Mouse (Mus musculus) brain, embryonic 14.5 days (tissue): ENCODE data around the gene Aen. TPM values are rescaled to one million over a fixed set of nuclear protein-coding genes. Genes with fewer than 3 reads are reported as not detected.

Experiments used
- DNase-seq: peaks from one replicate; pipeline ENCODE4 v3.0.0-alpha.2; 2011; ENCODE audit warnings: low read depth
- CTCF ChIP-seq: fragments of 200-500 bp; IDR thresholded peaks from 2 replicates; pipeline ENCODE4 v1.5.1; 2012; ENCODE audit warnings: inconsistent platforms, mild to moderate bottlenecking, moderate library complexity, borderline replicate concordance; ENCODE audit not compliant: insufficient read depth, insufficient read length; ENCODE audit errors: extremely low read depth
- POLR2A ChIP-seq: fragments of 200-500 bp; IDR thresholded peaks from 2 replicates; pipeline ENCODE4 v1.6.1; 2012; ENCODE audit warnings: mild to moderate bottlenecking, inconsistent platforms, borderline replicate concordance; ENCODE audit not compliant: poor library complexity, insufficient read depth, insufficient read length, severe bottlenecking; ENCODE audit errors: extremely low read depth
- polyA plus RNA-seq: library from polyadenylated mRNA; depleted of rRNA; stranded (reverse); fragments of >200 nt; gene quantifications from 2 replicates; pipeline ENCODE4 v1.2.3, GENCODE M21; 2012

Aen gene
- polyA plus RNA-seq, 1 experiment: 34.7 TPM

DNA sequence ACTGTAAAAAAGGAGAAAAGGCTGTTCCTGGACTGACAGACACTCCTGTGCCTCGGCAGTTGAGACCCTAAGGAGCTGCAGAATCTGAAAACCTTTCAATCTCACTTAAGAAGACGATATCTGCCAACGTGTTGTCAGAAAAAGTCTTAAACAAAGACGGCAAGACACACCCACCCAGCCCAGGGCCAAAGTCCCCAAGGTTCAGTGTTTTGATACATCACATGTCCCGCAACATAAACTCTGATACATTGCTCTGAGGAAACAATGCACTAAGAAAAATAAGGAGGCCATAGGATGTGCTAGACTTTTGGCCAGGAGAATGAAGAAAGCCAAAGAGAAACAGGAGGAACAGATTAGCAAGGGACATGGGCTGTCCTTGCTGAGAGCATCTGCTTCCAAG, 22.8 kb upstream of the Aen start:
- DNase-seq: no peak
- TF ChIP-seq CTCF (no peak), POLR2A (no peak)

DNA sequence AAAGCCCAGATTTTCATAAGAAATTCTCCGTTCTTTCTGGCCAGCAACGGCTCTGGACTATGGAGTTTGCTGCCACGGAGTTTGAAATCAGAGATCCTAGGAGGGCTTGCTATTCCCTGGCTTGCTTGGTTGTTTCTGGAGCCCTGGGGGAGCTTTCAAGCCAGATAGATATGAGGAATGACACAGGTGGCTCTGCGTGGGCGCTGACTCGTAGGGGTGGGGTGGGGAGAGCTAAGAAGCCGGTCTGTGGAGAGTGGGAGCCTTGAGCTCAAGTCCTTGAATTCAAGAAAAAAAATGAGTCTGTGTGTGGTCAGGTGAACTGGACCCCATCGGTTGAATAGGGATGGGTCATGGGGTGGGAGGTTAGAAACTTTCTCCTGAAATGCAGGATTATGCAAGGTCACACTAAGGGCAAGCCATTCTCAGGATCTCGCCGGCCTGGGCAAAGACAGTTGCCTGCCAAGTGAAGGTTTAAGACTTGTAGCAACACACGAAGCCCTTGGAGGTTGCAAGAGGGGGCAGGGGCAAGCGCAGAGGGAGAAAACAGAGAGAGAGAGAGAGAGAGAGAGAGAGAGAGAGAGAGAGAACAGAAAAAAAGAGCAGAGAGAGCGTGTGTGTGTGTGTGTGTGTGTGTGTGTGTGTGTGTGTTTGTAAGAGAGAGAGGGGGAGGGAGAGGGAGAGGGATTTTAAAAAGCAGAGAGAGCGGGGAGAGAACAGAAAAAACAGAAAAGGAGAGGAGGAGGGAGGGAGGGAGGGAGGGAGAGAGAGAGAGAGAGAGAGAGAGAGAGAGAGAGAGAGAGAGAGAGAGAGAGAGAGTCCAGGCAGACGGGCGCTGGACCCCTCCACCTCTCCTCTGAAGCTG, 13.8 kb upstream of the Aen start:
- TF ChIP-seq POLR2A (no peak), CTCF (no peak)

DNA sequence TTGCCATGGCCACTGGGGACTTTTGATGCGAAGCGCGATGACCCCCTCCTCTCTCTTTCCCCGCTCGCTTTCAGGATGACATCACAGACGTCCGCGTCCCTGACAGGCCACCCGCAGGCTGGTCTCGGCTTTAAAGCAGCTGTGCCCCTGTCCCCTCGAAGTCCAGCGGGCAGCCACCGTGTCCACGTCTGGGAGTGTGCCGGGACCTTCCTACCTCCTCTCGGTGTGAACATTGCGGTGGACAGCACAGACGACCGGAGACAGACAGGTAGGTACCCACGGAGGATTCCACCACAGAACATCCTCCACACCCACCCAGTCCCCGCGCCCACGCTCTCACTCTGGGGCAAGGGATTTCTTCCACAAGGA, 13.2 kb upstream of the Aen start:
- DNase-seq: peak; percentile 94
- TF ChIP-seq CTCF (no peak), POLR2A (no peak)

More for the DNA sequence above, 13.8 kb upstream of the Aen start:
- no peak for DNase-seq

DNA sequence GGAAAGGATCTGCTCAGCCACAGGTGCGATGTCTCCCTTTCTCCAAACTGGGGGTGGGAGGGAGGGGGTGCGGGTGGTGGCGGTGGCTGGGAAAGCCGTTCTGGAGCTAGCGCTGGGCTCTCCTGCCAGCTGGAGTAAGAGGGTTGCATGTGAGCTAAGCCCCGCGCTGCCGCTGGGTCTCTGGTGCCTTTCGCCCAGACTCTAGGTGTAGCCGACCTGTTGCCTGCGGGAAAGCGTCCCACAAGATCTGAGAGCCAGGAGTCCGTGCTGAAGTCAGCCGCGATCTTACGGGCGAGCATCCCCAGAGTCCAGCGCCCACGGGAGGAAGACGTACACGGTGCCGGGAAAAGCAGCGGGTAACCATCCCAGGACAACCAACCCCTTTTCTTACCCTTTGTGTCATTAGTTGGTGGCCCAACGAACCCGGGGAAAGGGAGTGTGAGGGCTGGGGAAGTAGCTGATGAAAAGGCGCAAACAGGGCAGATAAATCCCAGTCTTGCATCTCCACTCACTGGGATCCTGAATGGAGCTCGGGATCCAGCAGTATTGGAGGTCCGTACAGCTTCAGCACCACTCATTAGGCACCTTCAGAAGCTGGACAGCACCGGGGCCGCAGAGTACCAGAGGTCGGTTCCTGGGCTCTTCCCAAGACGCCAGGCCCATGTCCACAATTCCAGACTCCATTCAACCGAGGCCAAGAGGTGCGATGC, 12.5 kb upstream of the Aen start:
- TF ChIP-seq POLR2A (no peak), CTCF (no peak)
- DNase-seq: peak; percentile 54

DNA sequence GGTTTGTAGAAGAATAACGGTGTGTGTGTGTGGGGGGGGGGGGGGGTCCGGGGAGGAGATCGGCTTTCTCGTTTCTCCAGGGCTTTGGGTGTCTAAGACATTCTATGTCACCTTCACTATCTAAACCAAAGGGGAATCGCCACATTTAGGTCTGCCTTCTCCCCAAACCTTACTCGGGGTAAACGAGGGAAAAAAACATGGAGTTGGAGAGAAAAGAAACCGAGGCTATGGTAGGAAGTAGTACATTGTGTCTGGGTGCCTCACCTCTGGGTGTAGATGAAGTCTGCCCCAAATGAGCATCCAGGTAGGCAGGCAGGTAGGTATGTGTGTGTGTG, 12.0 kb upstream of the Aen start:
- TF ChIP-seq CTCF (no peak), POLR2A (no peak)
- DNase-seq: peak; percentile 45

DNA sequence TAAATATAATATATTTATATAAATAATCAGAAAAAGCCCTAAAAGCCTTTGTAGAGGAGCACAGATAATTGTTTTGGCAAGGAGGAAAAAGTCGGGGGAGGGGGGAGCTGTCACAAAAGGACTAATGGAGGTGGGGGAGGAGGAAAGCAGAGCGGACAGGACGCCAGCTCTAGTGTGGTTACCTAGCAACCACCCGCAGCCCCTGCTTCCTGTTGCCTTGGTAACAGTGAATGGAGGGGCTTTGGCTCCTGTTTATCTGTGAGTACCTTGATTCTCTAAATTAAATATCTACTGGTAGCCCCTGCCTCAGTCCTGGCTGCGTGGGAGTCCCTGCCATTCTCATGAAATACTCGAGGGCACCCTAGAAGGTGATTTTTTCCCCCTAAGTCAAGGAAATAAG, 11.5 kb upstream of the Aen start:
- no peak for TF ChIP-seq CTCF
- TF ChIP-seq POLR2A: no peak
- peak; percentile 97 for DNase-seq

DNA sequence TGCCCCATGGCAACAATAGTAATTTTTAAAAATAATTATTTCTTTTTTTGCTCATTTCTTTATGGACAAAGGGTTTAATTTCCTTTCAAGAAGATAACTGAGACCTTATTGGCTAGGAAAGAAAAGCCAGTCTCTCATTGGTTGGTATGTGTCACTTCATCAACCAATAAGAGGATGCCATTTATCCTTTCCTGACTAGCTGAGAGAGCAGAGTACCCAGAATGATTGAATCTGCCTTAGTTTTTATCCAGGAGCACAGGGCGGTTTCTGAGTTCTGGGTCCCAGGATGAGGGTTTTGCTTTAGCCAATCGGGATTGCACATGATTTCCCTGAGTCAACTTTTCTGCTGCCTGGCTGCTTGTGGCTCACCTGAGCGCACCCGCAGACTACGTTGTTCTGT, 10.2 kb upstream of the Aen start:
- TF ChIP-seq CTCF: no peak
- TF ChIP-seq POLR2A: no peak
- DNase-seq: peak; percentile 80

DNA sequence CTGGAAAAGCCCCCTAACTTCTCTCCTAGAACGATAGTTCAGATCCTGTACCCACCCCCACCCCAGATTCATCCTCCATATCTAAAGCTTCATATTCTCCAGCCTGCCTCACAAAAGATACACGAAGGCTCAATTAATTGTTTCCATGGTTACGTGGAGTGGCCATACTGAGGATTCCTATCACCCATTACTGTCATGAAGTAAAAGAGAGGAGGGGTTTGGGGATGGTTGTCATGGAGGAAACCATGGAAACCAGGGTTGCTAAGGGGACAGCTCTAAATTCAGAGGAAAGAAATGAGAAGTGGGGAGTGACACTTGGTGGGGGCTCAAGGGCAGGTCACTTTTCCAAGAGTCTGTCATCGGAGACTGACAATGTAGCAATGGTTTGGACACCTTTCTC, 9.2 kb upstream of the Aen start:
- TF ChIP-seq CTCF (no peak), POLR2A (no peak)
- DNase-seq: peak; percentile 87

DNA sequence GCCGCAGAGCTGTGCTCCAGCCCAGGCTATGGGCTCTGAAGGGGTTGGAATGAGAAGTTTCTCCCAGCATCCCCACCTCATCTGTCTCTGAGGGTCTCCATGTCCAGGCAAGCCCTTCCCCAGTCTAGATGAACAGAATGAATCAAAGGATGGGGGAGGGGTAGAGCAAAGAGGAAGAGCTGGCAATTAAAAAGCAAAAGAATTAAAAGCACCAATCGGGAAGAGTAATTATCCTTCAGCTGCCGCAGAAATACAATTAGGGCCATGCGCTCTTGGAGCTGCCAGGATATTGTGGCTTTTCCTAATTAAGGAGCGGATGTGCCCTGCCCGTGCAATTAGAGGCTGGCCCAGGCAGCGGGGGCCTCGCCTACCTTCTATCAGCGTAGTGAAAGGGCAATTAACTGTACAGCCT, 8.2 kb upstream of the Aen start:
- no peak for TF ChIP-seq CTCF
- TF ChIP-seq POLR2A: no peak
- DNase-seq: peak; percentile 93

DNA sequence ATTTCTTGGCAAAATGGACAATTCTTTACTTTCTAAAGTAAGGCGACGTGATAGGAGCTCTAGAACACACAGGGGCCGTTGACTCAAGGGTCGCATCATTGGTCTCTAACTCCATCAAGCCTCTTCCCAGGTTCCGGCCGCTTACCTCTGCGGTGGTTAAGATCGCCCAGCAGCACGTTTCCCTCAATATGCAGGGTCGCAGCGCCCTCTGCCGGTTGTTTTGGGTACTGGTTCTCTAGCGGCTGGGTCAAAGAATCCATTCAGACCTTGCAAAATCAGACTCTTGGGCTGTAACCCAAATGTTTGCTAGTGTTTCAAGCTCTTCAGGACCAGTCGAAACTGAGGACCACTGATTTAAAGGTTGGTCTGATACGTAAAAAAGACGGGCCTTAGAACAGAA, 5.0 kb upstream of the Aen start:
- peak; percentile 90 for DNase-seq
- peak; percentile 98 for TF ChIP-seq CTCF
- TF ChIP-seq POLR2A: no peak

DNA sequence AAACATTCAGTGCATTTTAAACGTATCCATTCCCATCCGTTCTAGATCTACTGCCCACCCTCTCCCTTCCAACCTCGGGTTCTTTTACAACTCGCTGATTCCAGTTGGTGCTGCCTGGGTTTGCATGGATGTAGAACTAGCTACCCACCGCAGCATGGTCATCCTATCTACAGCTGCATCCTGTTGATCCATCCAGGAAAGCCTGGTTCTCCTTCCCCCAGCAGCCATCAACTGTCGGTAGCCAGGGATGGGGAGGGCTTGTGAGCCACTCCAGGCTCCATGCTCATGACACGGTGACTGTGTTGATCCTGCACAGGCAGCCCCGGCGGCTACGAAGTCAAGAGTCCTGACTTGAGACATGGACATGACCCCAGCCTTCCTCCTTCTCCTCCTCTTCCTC, 1.7 kb upstream of the Aen start:
- DNase-seq: no peak
- no peak for TF ChIP-seq CTCF
- no peak for TF ChIP-seq POLR2A
